Mouse (Mus musculus): ENCODE data around the gene Fbxo36. TPM values are rescaled to one million over a fixed set of nuclear protein-coding genes. Genes with fewer than 3 reads are reported as not detected.

Gene Fbxo36
- polyA plus RNA-seq (2016; fragmentation: Nextera tagmentation; extraction: Ambion mirVana) = 7.6 and 8.9 TPM in 2 replicates

DNA sequence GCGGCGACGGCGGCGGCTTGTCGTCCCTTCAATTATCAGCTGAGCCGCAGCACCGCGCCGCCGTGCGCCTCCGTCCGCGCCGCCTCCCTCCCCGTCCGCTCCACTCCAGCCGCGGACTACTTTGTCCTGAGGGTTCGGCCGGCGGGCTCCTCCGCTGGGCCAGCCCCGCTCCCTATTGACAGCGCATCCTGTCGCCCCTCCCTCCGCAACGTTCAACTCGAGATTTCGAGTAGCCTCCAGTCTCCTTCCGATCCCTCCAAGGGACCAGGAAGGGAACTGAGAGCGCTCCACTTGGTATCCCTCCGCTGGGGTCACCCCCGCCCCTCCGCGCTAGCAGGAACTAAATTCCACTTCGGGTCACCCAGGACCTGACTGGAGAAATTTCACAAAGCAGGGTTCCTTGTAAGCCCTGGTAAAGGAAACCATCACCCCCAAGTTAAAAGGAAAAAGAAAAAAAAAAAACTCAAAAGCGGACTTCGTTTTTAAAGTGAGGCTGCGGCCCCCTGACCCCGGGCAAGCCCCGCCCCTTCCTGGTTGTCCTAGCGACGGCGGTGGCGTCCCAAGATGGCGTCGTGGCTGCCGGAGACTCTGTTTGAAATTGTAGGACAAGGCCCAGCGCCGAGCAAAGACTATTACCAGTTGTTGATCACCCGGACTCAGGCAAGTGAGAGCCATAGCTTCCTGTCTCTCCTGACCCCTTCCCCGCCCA, at the start of gene Fbxo36:
Gene Fbxo36 (plus strand): TSS at position 533 of the 709 bp plus-strand sequence.
- under 1% methylated on average over 53 of the region's 54 CpGs for WGBS
- peak within 1 kb of the TSS; percentile 98 for H3K27ac ChIP-seq
- peak within 1 kb of the TSS; percentile 97 for H3K4me3 ChIP-seq
- DNase-seq (ENCODE audit: low spot score) = peak; percentile 92
- no peaks in the 10 kb centered on the region for H3K9me3 ChIP-seq (replicated peaks)
- H3K4me1 ChIP-seq = peaks cover 10% of the 10 kb centered on the region
- H3K27me3 ChIP-seq (ENCODE audit: low read depth, poor library complexity, severe bottlenecking) = no peaks in the 10 kb centered on the region
- H3K36me3 ChIP-seq = 0 out of 2 replicates have a peak, but pooled peaks cover 6% of the 10 kb centered on the region

- no peak overlapping the region for H3K4me3 ChIP-seq
- DNase-seq (ENCODE audit: low spot score) = no peak
- WGBS = 96% methylated on average over 2 of the region's 2 CpGs
- no peaks in the 10 kb centered on the region for H3K4me1 ChIP-seq
- H3K27ac ChIP-seq = no peak overlapping the region
- H3K9me3 ChIP-seq (replicated peaks) = no peaks in the 10 kb centered on the region
- no peaks in the 10 kb centered on the region for H3K27me3 ChIP-seq (ENCODE audit: low read depth, poor library complexity, severe bottlenecking)
- H3K36me3 ChIP-seq = peaks cover 76% of the 10 kb centered on the region
Observed at GRCm38 (mm10) chr1:84791393-84791792, 48.2 kb upstream of the Fbxo36 start.

DNA sequence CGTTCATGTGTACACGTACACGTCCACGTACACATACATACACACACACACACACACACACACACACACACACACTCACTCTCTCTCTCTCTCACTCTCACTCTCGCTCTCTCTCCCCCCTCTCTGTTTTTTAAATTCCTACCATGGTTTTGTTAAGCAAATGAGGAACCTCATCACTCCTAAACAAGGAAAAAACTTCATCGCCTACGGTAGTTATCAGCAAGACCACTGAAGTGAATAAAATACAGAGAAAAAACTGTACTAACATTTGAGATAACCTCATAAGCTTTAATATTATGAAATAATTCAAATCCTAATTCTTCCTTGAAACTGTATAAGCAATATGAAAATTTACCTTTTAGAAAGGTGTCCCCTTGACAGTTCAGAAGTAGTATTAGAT, 44.3 kb upstream of the Fbxo36 start:
- H3K9me3 ChIP-seq (replicated peaks) = no peaks in the 10 kb centered on the region
- no peak overlapping the region for H3K27ac ChIP-seq
- DNase-seq (ENCODE audit: low spot score) = no peak
- H3K4me3 ChIP-seq = no peak overlapping the region
- H3K36me3 ChIP-seq = peaks cover 45% of the 10 kb centered on the region
- WGBS = 92% methylated on average over 7 of the region's 7 CpGs
- H3K4me1 ChIP-seq = no peaks in the 10 kb centered on the region
- H3K27me3 ChIP-seq (ENCODE audit: low read depth, poor library complexity, severe bottlenecking) = no peaks in the 10 kb centered on the region

DNA sequence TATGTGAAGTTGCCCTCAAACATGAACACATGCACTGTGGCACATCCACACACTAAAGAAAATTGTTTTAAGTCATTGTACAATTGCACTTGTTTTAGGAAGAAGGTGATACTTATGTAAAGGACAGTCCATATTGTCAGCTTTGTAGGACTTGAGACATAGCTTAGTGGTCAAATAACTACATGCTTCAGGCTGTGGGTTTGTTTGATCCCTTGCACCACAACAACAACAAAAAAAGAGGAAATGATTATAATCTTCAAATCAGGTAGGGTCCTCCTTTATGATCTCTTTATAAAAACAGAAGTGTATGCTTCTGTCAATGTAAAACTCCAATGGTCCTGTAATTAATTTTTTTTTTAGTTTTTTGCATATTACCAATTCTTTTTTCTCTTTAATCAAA, 40.5 kb upstream of the Fbxo36 start:
- no peaks in the 10 kb centered on the region for H3K4me1 ChIP-seq
- H3K27ac ChIP-seq = no peak overlapping the region
- DNase-seq (ENCODE audit: low spot score) = no peak
- H3K36me3 ChIP-seq = peaks cover 9% of the 10 kb centered on the region
- H3K9me3 ChIP-seq (replicated peaks) = no peaks in the 10 kb centered on the region
- no peaks in the 10 kb centered on the region for H3K27me3 ChIP-seq (ENCODE audit: low read depth, poor library complexity, severe bottlenecking)
- H3K4me3 ChIP-seq = no peak overlapping the region

DNA sequence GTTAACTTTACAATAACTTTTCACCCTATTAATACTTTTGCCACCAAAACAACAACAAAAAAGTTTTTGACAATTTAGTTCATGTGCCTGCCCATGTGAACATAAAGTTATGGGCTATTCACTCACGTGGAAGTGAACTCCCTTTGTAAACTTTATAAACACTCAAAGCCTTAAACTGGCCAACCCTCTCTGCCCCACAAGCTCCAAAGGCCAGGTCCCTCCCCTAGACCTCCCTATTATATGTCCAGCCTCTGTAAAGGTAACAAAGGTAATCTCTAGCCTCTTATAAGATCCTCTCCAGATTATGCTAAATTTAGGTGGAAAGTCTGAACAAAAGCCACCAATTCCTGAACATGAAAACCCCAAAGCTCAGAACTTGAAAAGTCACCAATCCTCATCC, 35.9 kb upstream of the Fbxo36 start:
- H3K27me3 ChIP-seq (ENCODE audit: low read depth, poor library complexity, severe bottlenecking) = no peaks in the 10 kb centered on the region
- H3K4me1 ChIP-seq = no peaks in the 10 kb centered on the region
- no peak for DNase-seq (ENCODE audit: low spot score)
- no peaks in the 10 kb centered on the region for H3K9me3 ChIP-seq (replicated peaks)
- H3K4me3 ChIP-seq = no peak overlapping the region
- 95% methylated on average over 1 of the region's 1 CpGs for WGBS
- peaks cover 5% of the 10 kb centered on the region; the same call in 1 of the 2 replicates for H3K36me3 ChIP-seq
- H3K27ac ChIP-seq = no peak overlapping the region

DNA sequence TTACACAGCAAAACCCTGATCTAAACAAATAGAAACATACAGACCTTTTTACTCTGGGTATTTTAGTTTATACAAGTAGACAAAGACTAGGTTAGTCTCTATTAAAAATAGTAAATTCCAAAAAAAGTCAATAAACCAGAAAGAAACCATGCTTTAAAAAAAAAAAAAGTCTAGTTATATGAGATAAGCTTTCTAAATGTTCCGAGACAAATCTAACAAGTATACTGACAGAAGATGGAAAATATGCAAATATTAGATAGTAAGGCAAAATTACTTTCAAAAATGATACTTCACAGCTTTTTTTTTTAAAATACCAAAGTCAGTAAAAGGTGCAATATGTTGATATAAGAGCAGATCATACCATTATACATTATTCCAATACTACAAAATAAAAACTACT, 22.0 kb upstream of the Fbxo36 start:
- Histone ChIP-seq H3K27me3 (ENCODE audit: low read depth, poor library complexity, severe bottlenecking) (no peaks in the 10 kb centered on the region), H3K9me3 (replicated peaks) (no peaks in the 10 kb centered on the region), H3K4me1 (no peaks in the 10 kb centered on the region), H3K4me3 (no peak overlapping the region), H3K27ac (no peak overlapping the region), H3K36me3 (peaks cover 47% of the 10 kb centered on the region)
- DNase-seq (ENCODE audit: low spot score) = no peak
- 93% methylated on average over 1 of the region's 1 CpGs for WGBS

DNA sequence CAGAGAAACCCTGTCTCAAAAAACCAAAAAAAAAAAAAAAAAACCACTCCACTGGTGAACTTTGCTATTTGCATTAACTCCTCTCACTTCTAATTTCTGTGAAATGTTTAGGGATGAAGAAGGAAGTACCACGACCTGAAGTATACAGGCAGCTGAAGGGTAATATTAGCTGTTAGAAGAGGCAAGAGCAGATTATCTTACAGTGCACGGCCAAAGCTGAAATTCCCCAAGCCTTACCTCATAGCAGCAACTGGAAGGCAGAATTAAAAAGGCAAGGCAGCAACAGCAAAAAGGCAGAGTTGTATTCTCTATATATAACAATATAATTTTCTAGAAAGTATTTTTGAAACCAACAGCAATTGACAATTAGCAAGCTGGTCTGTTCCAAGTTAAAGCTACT, 14.6 kb upstream of the Fbxo36 start:
- Histone ChIP-seq H3K36me3 (peaks cover 48% of the 10 kb centered on the region), H3K27me3 (ENCODE audit: low read depth, poor library complexity, severe bottlenecking) (no peaks in the 10 kb centered on the region), H3K4me3 (no peak overlapping the region), H3K9me3 (replicated peaks) (no peaks in the 10 kb centered on the region), H3K4me1 (no peaks in the 10 kb centered on the region), H3K27ac (no peak overlapping the region)
- WGBS = 83% methylated on average over 2 of the region's 2 CpGs
- DNase-seq (ENCODE audit: low spot score) = no peak

- H3K27ac ChIP-seq = peak overlapping the region; percentile 98
- H3K9me3 ChIP-seq (replicated peaks) = no peaks in the 10 kb centered on the region
- H3K4me3 ChIP-seq = peak overlapping the region; percentile 97
- peaks cover 18% of the 10 kb centered on the region for H3K36me3 ChIP-seq
- no peak for DNase-seq (ENCODE audit: low spot score)
- H3K27me3 ChIP-seq (ENCODE audit: low read depth, poor library complexity, severe bottlenecking) = no peaks in the 10 kb centered on the region
- peaks cover 10% of the 10 kb centered on the region for H3K4me1 ChIP-seq
- WGBS = 10% methylated on average over 20 of the region's 20 CpGs
Observed at GRCm38 (mm10) chr1:84837523-84838145, 2.0 kb upstream of the Fbxo36 start.

DNA sequence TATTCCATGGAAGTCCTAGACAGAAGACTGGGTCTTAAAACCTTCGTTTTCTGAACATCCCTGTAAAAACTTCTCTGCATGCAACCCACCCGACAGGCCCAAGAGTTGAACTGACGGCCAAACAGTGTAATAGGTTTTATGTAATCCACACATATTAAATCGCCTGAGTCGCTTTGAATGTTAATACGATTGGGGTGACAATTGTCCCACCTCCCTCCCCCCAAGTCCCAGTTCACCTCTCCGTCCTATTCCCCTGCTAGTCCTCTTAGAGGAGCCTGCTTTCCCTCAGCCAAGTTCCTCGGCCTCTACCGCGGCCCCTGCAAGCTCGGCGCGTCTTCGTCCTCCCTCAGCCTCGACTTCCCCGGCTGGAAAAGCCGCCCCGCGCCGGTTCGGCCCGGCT, 1.5 kb upstream of the Fbxo36 start:
- no peak for DNase-seq (ENCODE audit: low spot score)

DNA sequence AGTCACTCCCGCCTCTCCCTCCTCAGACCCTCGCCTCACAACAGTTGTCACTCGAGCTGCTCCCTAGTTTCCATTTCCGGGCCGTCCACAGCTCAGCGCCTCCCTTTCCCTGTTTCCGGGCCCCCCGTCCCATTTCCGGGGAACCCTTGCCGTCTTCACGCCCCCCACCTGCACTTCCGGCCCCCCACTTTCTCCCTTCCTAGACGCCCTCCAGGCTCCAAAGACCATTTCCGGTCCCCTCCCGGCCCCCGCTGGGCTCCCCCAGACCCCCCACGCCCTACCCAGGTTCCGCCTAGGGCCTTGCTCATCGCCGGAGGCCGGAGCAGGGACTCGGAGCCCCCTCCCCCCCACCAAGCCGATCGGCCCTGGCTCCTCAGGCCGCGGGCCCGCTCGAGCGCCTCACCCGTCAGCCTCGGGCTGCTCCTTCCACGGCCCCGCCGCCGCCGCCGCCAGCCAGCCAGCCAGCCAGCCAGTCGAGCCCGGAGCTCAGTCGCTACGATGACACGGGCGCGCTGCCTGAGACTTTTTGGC, 955 bp upstream of the Fbxo36 start:
- Histone ChIP-seq H3K4me1 (peaks cover 10% of the 10 kb centered on the region), H3K4me3 (peak overlapping the region; percentile 97), H3K36me3 (peaks cover 14% of the 10 kb centered on the region), H3K27me3 (ENCODE audit: low read depth, poor library complexity, severe bottlenecking) (no peaks in the 10 kb centered on the region), H3K27ac (peak overlapping the region; percentile 98), H3K9me3 (replicated peaks) (no peaks in the 10 kb centered on the region)
- under 1% methylated on average over 44 of the region's 44 CpGs for WGBS
- peak; percentile 82 for DNase-seq (ENCODE audit: low spot score)

More for the DNA sequence above, 1.5 kb upstream of the Fbxo36 start:
- no peaks in the 10 kb centered on the region for H3K27me3 ChIP-seq (ENCODE audit: low read depth, poor library complexity, severe bottlenecking)
- peaks cover 17% of the 10 kb centered on the region for H3K36me3 ChIP-seq
- H3K9me3 ChIP-seq (replicated peaks) = no peaks in the 10 kb centered on the region
- WGBS = under 1% methylated on average over 22 of the region's 22 CpGs
- peak overlapping the region; percentile 97 for H3K4me3 ChIP-seq
- peaks cover 10% of the 10 kb centered on the region for H3K4me1 ChIP-seq
- peak overlapping the region; percentile 98 for H3K27ac ChIP-seq

DNA sequence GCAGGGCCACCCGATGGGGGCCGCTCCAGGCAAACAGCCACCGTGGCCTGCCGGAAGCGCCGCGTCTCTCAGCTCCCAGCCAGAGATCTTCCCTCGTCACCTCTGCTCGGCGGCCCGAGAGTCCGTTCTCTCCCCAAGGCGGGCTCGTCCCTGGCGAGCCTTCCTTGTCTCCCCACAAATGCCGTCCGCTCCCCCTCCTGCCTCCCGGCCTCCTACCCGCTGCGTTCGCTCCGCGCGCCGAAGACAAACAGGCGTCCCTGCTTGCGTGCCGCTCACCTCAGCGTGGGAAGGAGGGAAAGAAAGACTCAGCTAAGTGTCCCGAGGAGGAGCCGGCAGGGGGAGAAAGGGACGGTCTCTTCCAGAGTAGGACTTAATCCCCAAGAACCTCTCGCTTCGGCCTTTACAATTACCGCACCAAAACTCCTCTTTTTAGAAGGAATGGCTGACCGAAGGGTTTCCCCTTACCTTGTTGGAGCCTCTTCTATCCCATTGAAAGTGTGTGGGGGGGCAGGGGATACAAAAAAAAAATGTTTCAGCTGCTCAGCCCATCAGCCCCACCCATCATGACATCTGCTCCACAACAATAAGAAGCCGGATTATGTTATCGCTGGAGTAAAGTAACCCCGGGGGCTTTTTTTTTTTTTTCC, 500 bp downstream of the Fbxo36 start, which contains the start of gene Trip12:
Gene Trip12 (minus strand): TSS at position 499 of the 647 bp plus-strand sequence.
- Histone ChIP-seq H3K4me1 (peaks cover 10% of the 10 kb centered on the region), H3K9me3 (replicated peaks) (no peaks in the 10 kb centered on the region), H3K4me3 (peak within 1 kb of the TSS; percentile 97), H3K27me3 (ENCODE audit: low read depth, poor library complexity, severe bottlenecking) (no peaks in the 10 kb centered on the region), H3K36me3 (0 out of 2 replicates have a peak, but pooled peaks cover 6% of the 10 kb centered on the region), H3K27ac (peak within 1 kb of the TSS; percentile 98)
- under 1% methylated on average over 39 of the region's 39 CpGs for WGBS
- DNase-seq (ENCODE audit: low spot score) = no peak

GRCm38 (mm10) chr1:84841061-84841460, 1.4 kb downstream of the Fbxo36 start:
- Histone ChIP-seq H3K36me3 (0 out of 2 replicates have a peak, but pooled peaks cover 6% of the 10 kb centered on the region), H3K9me3 (replicated peaks) (no peaks in the 10 kb centered on the region), H3K4me1 (peaks cover 10% of the 10 kb centered on the region), H3K27me3 (ENCODE audit: low read depth, poor library complexity, severe bottlenecking) (no peaks in the 10 kb centered on the region), H3K4me3 (peak overlapping the region; percentile 97), H3K27ac (no peak overlapping the region)
- DNase-seq (ENCODE audit: low spot score) = no peak
- WGBS = 83% methylated on average over 3 of the region's 3 CpGs

DNA sequence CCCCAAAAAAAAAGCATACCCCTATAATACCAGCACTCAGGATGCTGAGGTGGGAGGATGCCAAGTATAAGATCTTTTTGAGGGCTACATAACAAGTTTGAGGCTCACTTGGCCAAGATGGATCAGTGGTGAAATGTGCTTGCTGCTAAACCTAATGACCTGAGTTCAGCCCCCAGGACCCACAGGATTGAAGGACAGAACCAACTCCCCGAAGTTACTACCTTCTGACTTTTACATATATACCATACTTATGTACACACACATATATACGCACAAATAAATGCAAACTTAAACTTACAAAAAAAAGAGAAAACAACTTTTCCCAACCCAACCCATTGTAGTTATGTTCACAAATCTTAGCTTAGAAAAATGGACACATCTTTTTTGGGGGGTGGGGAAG, 3.7 kb downstream of the Fbxo36 start:
- no peaks in the 10 kb centered on the region for H3K9me3 ChIP-seq (replicated peaks)
- no peak overlapping the region for H3K27ac ChIP-seq
- no peaks in the 10 kb centered on the region for H3K27me3 ChIP-seq (ENCODE audit: low read depth, poor library complexity, severe bottlenecking)
- no peak overlapping the region for H3K4me3 ChIP-seq
- 0 out of 2 replicates have a peak, but pooled peaks cover 8% of the 10 kb centered on the region for H3K36me3 ChIP-seq
- 95% methylated on average over 2 of the region's 2 CpGs for WGBS
- DNase-seq (ENCODE audit: low spot score) = no peak
- H3K4me1 ChIP-seq = peaks cover 4% of the 10 kb centered on the region; the same call in 1 of the 2 replicates
